In genomic region chr11:95391743-95392142, GRCm38 (mm10) we compare ENCODE assay signal across 11 mouse cellular contexts. TPM values are rescaled to one million over a fixed set of nuclear protein-coding genes. Genes with fewer than 3 reads are reported as not detected.
A peak's percentile ranks its signal among the peaks of the same experiment; 100 is the strongest.
DNase-seq lines count a peak whose midpoint lies in the region; ATAC-seq lines count a peak whose summit lies in the region.
"Had no signal": no experiment of that assay in that cellular context is flagged by ENCODE, and none has a peak within 500 bp of the region (broad histone marks: within the 10 kb centered on the region; RNA-seq: fewer than 3 reads in every experiment).

No protein-coding gene starts in this region.

- no peak overlapping the region for H3K4me2 ChIP-seq in neural tube, embryonic 15.5 days
- H3K4me2 ChIP-seq in embryonic facial prominence, embryonic 12.5 days (replicated peaks): no peak overlapping the region
- H3K4me2 ChIP-seq in stomach, embryonic 15.5 days: no peak overlapping the region
- H3K4me2 ChIP-seq: heart, embryonic 11.5 days had no signal

- no peak overlapping the region for H3K9ac ChIP-seq in neural tube, embryonic 15.5 days (replicated peaks)
- H3K9ac ChIP-seq in embryonic facial prominence, embryonic 12.5 days: no peak overlapping the region
- H3K9ac ChIP-seq in stomach, embryonic 15.5 days: no peak overlapping the region

- H3K9me3 ChIP-seq in neural tube, embryonic 15.5 days (replicated peaks): no peaks in the 10 kb centered on the region
- H3K9me3 ChIP-seq in embryonic facial prominence, embryonic 12.5 days: no peaks in the 10 kb centered on the region
- H3K9me3 ChIP-seq in stomach, embryonic 15.5 days: no peaks in the 10 kb centered on the region

- peaks cover 53% of the 10 kb centered on the region for H3K36me3 ChIP-seq in neural tube, embryonic 15.5 days
- peaks cover 52% of the 10 kb centered on the region for H3K36me3 ChIP-seq in embryonic facial prominence, embryonic 12.5 days
- peaks cover 33% of the 10 kb centered on the region for H3K36me3 ChIP-seq in stomach, embryonic 15.5 days

- H3K27ac ChIP-seq in neural tube, embryonic 15.5 days (replicated peaks): peak overlapping the region; percentile 18
- peak overlapping the region; percentile 69 for H3K27ac ChIP-seq in embryonic facial prominence, embryonic 12.5 days
- H3K27ac ChIP-seq in stomach, embryonic 15.5 days: peak overlapping the region; percentile 40; the same call in 1 of the 2 replicates

- intact Hi-C loops in heart, postnatal 36 days (cut with DNase I): loop anchor here (10.0 kb wide), 1 partner anchor 83 kb away; no protein-coding TSS in a partner anchor

- peak; percentile 94 for DNase-seq in heart, adult 11 months
- no peak for DNase-seq in heart, postnatal 36 days
- no peak for DNase-seq in neural tube, embryonic 10.5 days (ENCODE audit: extremely low spot score, low spot score)
- no peak for DNase-seq in frontal cortex, postnatal 10 days (ENCODE audit: low spot score in 2 of 2)

- peaks cover 25% of the 10 kb centered on the region for H3K4me1 ChIP-seq in neural tube, embryonic 15.5 days
- 0 out of 2 replicates have a peak, but pooled peaks cover 3% of the 10 kb centered on the region for H3K4me1 ChIP-seq in embryonic facial prominence, embryonic 12.5 days
- H3K4me1 ChIP-seq in stomach, embryonic 15.5 days: no peaks in the 10 kb centered on the region

- 58% methylated on average over 5 of the region's 5 CpGs for WGBS in neural tube, embryonic 15.5 days
- WGBS in embryonic facial prominence, embryonic 12.5 days: 75% methylated on average over 5 of the region's 5 CpGs
- WGBS in stomach, embryonic 15.5 days: 66% methylated on average over 5 of the region's 5 CpGs

- no peaks in the 10 kb centered on the region for H3K27me3 ChIP-seq in neural tube, embryonic 15.5 days (replicated peaks)
- H3K27me3 ChIP-seq in embryonic facial prominence, embryonic 12.5 days: no peaks in the 10 kb centered on the region
- no peaks in the 10 kb centered on the region for H3K27me3 ChIP-seq in stomach, embryonic 15.5 days (replicated peaks)

- no peak overlapping the region for H3K4me3 ChIP-seq in neural tube, embryonic 15.5 days (replicated peaks)
- no peak overlapping the region for H3K4me3 ChIP-seq in embryonic facial prominence, embryonic 12.5 days
- no peak overlapping the region for H3K4me3 ChIP-seq in stomach, embryonic 15.5 days (replicated peaks)
- H3K4me3 ChIP-seq: myocyte had no signal

- no peak for ATAC-seq in neural tube, embryonic 15.5 days (ENCODE audit: low FRiP score)
- no peak for ATAC-seq in embryonic facial prominence, embryonic 12.5 days (ENCODE audit: insufficient number of reproducible peaks, insufficient read depth, low FRiP score, low TSS enrichment)
- ATAC-seq in stomach, embryonic 15.5 days (ENCODE audit: insufficient read depth, low FRiP score, low read depth): no peak
- no peak for ATAC-seq in CD4-positive, CD25-positive, alpha-beta regulatory T cell, adult 4 months
- ATAC-seq: lung, postnatal 0 days had no signal

RNA-seq across cellular contexts. Expression of gene Slc35b1, which starts 7.3 kb away (rescaled TPM):
- 10 to 100 TPM; 35.7 to 37.6 TPM for total RNA-seq in heart, postnatal 36 days (2021)
- polyA plus RNA-seq in neural tube, embryonic 15.5 days (2015; fragmentation: Nextera tagmentation; extraction: Ambion mirVana): 129 and 144 TPM in 2 replicates
- polyA plus RNA-seq in embryonic facial prominence, embryonic 12.5 days (2016; fragmentation: Nextera tagmentation; extraction: Ambion mirVana): 117 and 126 TPM in 2 replicates
- polyA plus RNA-seq in stomach, embryonic 15.5 days (2015; fragmentation: Nextera tagmentation; extraction: Ambion mirVana): 96.3 and 105 TPM in 2 replicates
- 10 to 100 TPM; 53.8 to 61.1 TPM for polyA plus RNA-seq in CD4-positive, CD25-positive, alpha-beta regulatory T cell, adult 4 months (2017; shearing (Covaris generic))

RNA-seq across cellular contexts. Expression of gene Spop, which starts 22.1 kb away (rescaled TPM):
- total RNA-seq in heart, postnatal 36 days (2021): 100 to 1,000 TPM; 175 to 193 TPM
- polyA plus RNA-seq in neural tube, embryonic 15.5 days (2015; fragmentation: Nextera tagmentation; extraction: Ambion mirVana): 224 and 233 TPM in 2 replicates
- 158 and 169 TPM in 2 replicates for polyA plus RNA-seq in embryonic facial prominence, embryonic 12.5 days (2016; fragmentation: Nextera tagmentation; extraction: Ambion mirVana)
- polyA plus RNA-seq in stomach, embryonic 15.5 days (2015; fragmentation: Nextera tagmentation; extraction: Ambion mirVana): 142 and 151 TPM in 2 replicates
- 100 to 1,000 TPM; 176 to 230 TPM for polyA plus RNA-seq in CD4-positive, CD25-positive, alpha-beta regulatory T cell, adult 4 months (2017; shearing (Covaris generic))

RNA-seq across cellular contexts. Expression of gene Fam117a, which starts 54.9 kb away (rescaled TPM):
- total RNA-seq in heart, postnatal 36 days (2021): 10 to 100 TPM in 1 of 2 experiments, 1 to 10 TPM in 1; 7.0 to 10.3 TPM
- polyA plus RNA-seq in neural tube, embryonic 15.5 days (2015; fragmentation: Nextera tagmentation; extraction: Ambion mirVana): 2.4 and 4.3 TPM in 2 replicates
- 18.8 and 20.3 TPM in 2 replicates for polyA plus RNA-seq in embryonic facial prominence, embryonic 12.5 days (2016; fragmentation: Nextera tagmentation; extraction: Ambion mirVana)
- polyA plus RNA-seq in stomach, embryonic 15.5 days (2015; fragmentation: Nextera tagmentation; extraction: Ambion mirVana): 13.7 and 17.5 TPM in 2 replicates
- polyA plus RNA-seq in CD4-positive, CD25-positive, alpha-beta regulatory T cell, adult 4 months (2017; shearing (Covaris generic)): 10 to 100 TPM; 21.1 to 26.9 TPM

Comparison
In these comparisons a context has a peak if more than half of its experiments do, and no peak if none do; other contexts are left out.
1. H3K27ac ChIP-seq: peak in every context shown above with its lines; median percentile 69 in embryonic facial prominence, embryonic 12.5 days; 40 in stomach, embryonic 15.5 days; 18 in neural tube, embryonic 15.5 days.